Mouse (Mus musculus): Measurements from ENCODE around the gene Gpt2. TPM values are rescaled to one million over a fixed set of nuclear protein-coding genes. Genes with fewer than 3 reads are reported as not detected.

Gpt2 gene
- total RNA-seq, 2 experiments from 2014 or later, result 1.7 to 1.8 TPM

DNA sequence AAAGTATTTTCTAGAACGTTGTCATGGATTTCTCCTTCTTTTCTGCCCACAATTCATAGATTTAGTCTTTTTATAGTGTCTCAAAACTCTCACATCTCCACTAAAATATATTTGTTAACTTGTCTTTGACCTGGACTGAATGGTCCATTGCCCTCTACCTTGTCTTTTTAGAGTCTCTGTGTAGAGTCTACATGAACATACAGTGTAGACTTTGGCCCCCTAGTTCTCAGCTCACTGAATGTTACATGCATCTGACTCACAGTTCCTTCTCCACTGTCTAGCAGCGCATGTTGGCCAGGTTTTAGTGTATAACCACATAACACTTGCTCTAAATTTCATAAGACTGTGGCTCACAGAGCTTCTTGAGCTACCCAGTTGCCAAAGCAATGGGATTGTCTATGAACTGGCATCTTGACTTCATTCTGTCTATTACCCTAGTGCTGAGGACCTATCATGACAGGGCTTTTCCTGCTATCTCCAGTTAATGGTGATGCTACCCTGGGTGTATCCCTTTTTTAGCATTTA is 81.7 kb downstream of the Gpt2 start:
- ATAC-seq (ENCODE audit: poor library complexity, severe bottlenecking), result no peak

Other genes with a start within 250 kb of the Gpt2 start
- gene Orc6, start 192.9 kb upstream of the Gpt2 start, total RNA-seq (2015), result 62.3 and 68.5 TPM in 2 replicates
- gene Orc6, start 192.9 kb upstream of the Gpt2 start, total RNA-seq (2017), result 59.6 and 62.7 TPM in 2 replicates
- gene Vps35, start 192.8 kb upstream of the Gpt2 start, total RNA-seq (2015), result 167 and 184 TPM in 2 replicates
- gene Vps35, start 192.8 kb upstream of the Gpt2 start, total RNA-seq (2017), result 162 and 164 TPM in 2 replicates
- gene Mylk3, start 106.2 kb upstream of the Gpt2 start, total RNA-seq (2015), result 0.20 and 0.43 TPM in 2 replicates
- 1.7 and 1.9 TPM in 2 replicates for gene Mylk3, start 106.2 kb upstream of the Gpt2 start, total RNA-seq (2017)
- 21.1 and 21.2 TPM in 2 replicates for gene 4921524J17Rik, start 59.7 kb upstream of the Gpt2 start, total RNA-seq (2015)
- 28.9 and 54.2 TPM in 2 replicates for gene 4921524J17Rik, start 59.7 kb upstream of the Gpt2 start, total RNA-seq (2017)
- gene Dnaja2, start 62.8 kb downstream of the Gpt2 start, total RNA-seq (2015), result 81.2 and 81.9 TPM in 2 replicates
- 74.4 and 88.6 TPM in 2 replicates for gene Dnaja2, start 62.8 kb downstream of the Gpt2 start, total RNA-seq (2017)
- gene Neto2, start 208.3 kb downstream of the Gpt2 start, total RNA-seq (2015), result 4.0 TPM in 2 replicates
- 2.2 and 4.7 TPM in 2 replicates for gene Neto2, start 208.3 kb downstream of the Gpt2 start, total RNA-seq (2017)